Mouse (Mus musculus): Measurements from ENCODE around the gene Hnrnpul2. TPM values are rescaled to one million over a fixed set of nuclear protein-coding genes. Genes with fewer than 3 reads are reported as not detected.

The Hnrnpul2 gene
- polyA plus RNA-seq, 1 experiment, result 108 TPM

DNA sequence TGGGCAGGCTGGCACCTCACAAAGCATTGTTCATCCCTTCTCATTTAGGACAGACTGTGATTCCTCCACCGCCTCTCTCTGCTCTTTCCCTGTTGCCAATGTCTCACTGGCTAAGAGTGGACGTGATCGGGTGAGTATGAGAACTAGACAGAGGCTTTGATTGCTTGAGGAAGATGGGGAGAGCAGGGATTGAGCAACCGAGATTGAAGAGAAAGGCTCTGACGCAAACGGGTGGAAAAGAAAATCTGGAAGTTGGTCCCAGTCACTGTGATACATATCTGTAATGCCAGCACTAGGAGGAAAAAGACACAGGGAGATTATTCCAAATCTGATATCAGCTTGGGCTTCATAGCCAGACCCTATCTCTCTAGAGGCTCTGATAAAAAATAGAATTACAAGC lies 23.2 kb downstream of the Hnrnpul2 start:
- Histone ChIP-seq H3K27me3 (ENCODE audit: control insufficient read depth, insufficient read depth, low read length, poor library complexity, severe bottlenecking) (no peaks in the 10 kb centered on the region), H3K4me3 (ENCODE audit: low read depth, low read length) (no peak overlapping the region), H3K27ac (ENCODE audit: insufficient read depth, low read length) (no peak overlapping the region), H3K36me3 (ENCODE audit: control insufficient read depth, insufficient read depth, low read length, poor library complexity, severe bottlenecking) (peaks cover 13% of the 10 kb centered on the region), H3K4me1 (ENCODE audit: control insufficient read depth, insufficient read depth, low read length) (peaks cover 2% of the 10 kb centered on the region), H3K9ac (ENCODE audit: low read depth, poor library complexity, severe bottlenecking) (no peak overlapping the region), H3K9me3 (replicated peaks; ENCODE audit: control insufficient read depth, insufficient read depth, low read length, poor library complexity, severe bottlenecking) (no peaks in the 10 kb centered on the region)
- TF ChIP-seq CTCF (IDR thresholded peaks at IDR 0.05; ENCODE audit: low read depth, low read length) (no peak), POLR2A (IDR thresholded peaks at IDR 0.05; ENCODE audit: insufficient read depth, low read length) (no peak), EP300 (IDR thresholded peaks at IDR 0.05; ENCODE audit: insufficient read depth, low read depth, low read length) (no peak)

DNA sequence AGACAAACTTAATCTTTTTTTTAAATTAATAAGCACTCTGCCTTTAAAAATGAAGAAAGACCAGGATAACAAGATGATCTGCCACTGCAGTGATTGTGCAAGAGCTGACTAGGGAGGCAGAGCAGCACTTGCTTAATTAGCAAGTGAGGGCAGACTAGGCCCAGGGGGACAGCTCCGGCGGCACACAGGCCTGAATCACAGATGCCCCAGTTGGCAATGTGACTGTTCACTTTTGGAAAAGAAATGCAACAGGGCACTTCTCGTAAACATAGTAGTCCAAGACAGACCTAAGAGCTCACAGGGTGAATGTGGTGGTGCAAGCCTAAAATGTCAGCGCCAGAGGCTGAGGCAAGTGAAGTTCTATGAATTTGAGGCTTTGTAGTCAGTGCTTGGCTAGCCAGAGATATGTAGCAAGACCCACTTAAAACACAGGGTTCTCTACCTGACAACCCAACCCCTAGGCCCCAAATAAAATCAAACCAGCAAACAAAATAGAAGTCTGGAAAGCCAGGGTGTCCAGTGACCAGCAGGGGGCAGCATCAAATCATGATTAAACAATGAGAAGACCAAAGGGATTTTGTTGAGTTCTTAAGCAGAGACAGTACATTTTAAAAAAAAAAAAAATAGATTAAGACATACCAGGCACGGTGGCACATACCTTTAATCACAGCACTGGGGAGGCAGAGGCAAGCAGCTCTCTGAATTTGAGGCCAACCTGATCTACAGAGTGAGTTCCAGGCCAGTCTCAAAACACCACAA lies 24.7 kb downstream of the Hnrnpul2 start:
- Histone ChIP-seq H3K36me3 (ENCODE audit: control insufficient read depth, insufficient read depth, low read length, poor library complexity, severe bottlenecking) (peaks cover 13% of the 10 kb centered on the region), H3K27ac (ENCODE audit: insufficient read depth, low read length) (no peak overlapping the region), H3K4me1 (ENCODE audit: control insufficient read depth, insufficient read depth, low read length) (peaks cover 2% of the 10 kb centered on the region), H3K27me3 (ENCODE audit: control insufficient read depth, insufficient read depth, low read length, poor library complexity, severe bottlenecking) (no peaks in the 10 kb centered on the region), H3K9me3 (replicated peaks; ENCODE audit: control insufficient read depth, insufficient read depth, low read length, poor library complexity, severe bottlenecking) (no peaks in the 10 kb centered on the region), H3K4me3 (ENCODE audit: low read depth, low read length) (no peak overlapping the region), H3K9ac (ENCODE audit: low read depth, poor library complexity, severe bottlenecking) (no peak overlapping the region)
- TF ChIP-seq POLR2A (IDR thresholded peaks at IDR 0.05; ENCODE audit: insufficient read depth, low read length) (no peak), EP300 (IDR thresholded peaks at IDR 0.05; ENCODE audit: insufficient read depth, low read depth, low read length) (no peak), CTCF (IDR thresholded peaks at IDR 0.05; ENCODE audit: low read depth, low read length) (no peak)

DNA sequence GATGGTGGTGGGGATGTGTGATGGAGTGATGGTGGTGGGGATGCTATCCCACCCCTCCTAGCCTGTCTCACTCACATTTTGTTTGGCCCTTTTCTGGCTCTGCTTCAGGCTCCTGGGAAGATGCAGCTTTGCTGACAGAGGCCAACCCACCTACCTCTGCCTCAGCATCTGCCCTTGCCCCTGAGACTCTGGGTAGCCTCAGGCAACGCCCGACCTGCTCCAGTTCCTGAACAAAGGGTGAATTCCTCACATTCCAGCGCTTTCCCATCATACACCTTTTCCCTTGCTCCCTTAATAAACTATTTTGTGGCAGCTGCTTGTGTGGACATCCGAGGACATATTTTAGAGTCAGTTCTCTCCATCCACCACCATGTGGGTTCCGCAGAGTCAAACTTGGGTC lies 28.5 kb downstream of the Hnrnpul2 start:
- Histone ChIP-seq H3K4me1 (ENCODE audit: control insufficient read depth, insufficient read depth, low read length) (peaks cover 2% of the 10 kb centered on the region), H3K27ac (ENCODE audit: insufficient read depth, low read length) (no peak overlapping the region), H3K9ac (ENCODE audit: low read depth, poor library complexity, severe bottlenecking) (no peak overlapping the region)

DNA sequence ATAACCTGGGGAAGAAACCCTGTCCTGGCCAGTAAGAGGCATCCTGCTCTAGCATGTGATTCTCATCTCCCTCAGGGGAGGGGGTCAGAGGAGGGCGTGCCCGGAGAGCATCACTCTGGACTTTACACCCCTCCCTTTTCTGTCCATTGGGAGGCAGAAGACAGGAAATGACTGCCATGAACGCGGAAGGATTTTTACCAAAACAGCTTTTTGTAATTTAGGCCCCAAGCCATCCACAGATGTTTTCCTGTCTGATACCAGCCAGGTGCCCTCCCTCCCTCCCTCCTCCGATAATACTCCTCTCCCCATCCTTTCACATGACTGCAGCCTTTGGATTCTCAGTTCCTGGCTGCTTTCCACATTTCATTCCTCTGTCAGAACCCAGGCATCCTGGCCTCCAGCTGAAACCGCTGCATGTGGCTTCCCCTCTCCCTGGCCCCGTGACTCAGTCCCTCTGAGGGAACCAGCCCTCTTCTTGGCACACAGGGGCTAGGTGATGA lies 30.6 kb downstream of the Hnrnpul2 start, which contains the start of gene Lrrn4cl:
TSS of gene Lrrn4cl (plus strand) at position 367 of the 500 bp plus-strand sequence.
- H3K4me1 ChIP-seq (ENCODE audit: control insufficient read depth, insufficient read depth, low read length), result peaks cover 2% of the 10 kb centered on the region
- H3K36me3 ChIP-seq (ENCODE audit: control insufficient read depth, insufficient read depth, low read length, poor library complexity, severe bottlenecking), result peaks cover 7% of the 10 kb centered on the region
- peak within 1 kb of the TSS; percentile 66 for H3K9ac ChIP-seq (ENCODE audit: low read depth, poor library complexity, severe bottlenecking)
- H3K27ac ChIP-seq (ENCODE audit: insufficient read depth, low read length), result peak within 1 kb of the TSS; percentile 58
- peak within 1 kb of the TSS; percentile 62 for H3K4me3 ChIP-seq (ENCODE audit: low read depth, low read length)
- TF ChIP-seq EP300 (IDR thresholded peaks at IDR 0.05; ENCODE audit: insufficient read depth, low read depth, low read length) (no peak), POLR2A (IDR thresholded peaks at IDR 0.05; ENCODE audit: insufficient read depth, low read length) (peak; percentile 9), CTCF (IDR thresholded peaks at IDR 0.05; ENCODE audit: low read depth, low read length) (no peak)
- no peaks in the 10 kb centered on the region for H3K27me3 ChIP-seq (ENCODE audit: control insufficient read depth, insufficient read depth, low read length, poor library complexity, severe bottlenecking)
- no peaks in the 10 kb centered on the region for H3K9me3 ChIP-seq (replicated peaks; ENCODE audit: control insufficient read depth, insufficient read depth, low read length, poor library complexity, severe bottlenecking)

More for the DNA sequence above, 28.5 kb downstream of the Hnrnpul2 start:
- no peaks in the 10 kb centered on the region for H3K9me3 ChIP-seq (replicated peaks; ENCODE audit: control insufficient read depth, insufficient read depth, low read length, poor library complexity, severe bottlenecking)
- TF ChIP-seq EP300 (IDR thresholded peaks at IDR 0.05; ENCODE audit: insufficient read depth, low read depth, low read length) (peak; percentile 49; the same call in 1 of the 2 replicates), POLR2A (IDR thresholded peaks at IDR 0.05; ENCODE audit: insufficient read depth, low read length) (no peak)
- peaks cover 7% of the 10 kb centered on the region for H3K36me3 ChIP-seq (ENCODE audit: control insufficient read depth, insufficient read depth, low read length, poor library complexity, severe bottlenecking)
- no peaks in the 10 kb centered on the region for H3K27me3 ChIP-seq (ENCODE audit: control insufficient read depth, insufficient read depth, low read length, poor library complexity, severe bottlenecking)
- no peak overlapping the region for H3K4me3 ChIP-seq (ENCODE audit: low read depth, low read length)

DNA sequence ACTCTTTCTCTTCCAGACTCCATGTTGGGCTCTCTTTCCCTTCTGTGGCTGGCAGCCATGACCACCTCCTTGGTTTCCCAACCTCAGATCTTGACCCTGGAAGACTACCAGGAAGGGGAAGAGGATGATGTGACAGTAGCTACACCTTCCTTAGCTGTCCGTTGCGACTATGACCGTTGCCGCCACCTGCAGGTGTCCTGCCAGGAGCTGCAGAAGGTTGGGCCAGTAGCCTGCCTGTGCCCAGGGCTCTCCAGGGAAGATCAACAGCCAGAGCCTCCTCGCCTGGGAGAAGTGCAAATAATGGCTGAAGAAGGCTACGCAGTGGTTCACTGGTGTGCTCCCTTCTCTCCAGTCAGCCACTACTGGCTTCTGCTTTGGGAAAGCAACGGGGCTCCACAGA lies 31.8 kb downstream of the Hnrnpul2 start:
- Histone ChIP-seq H3K27me3 (ENCODE audit: control insufficient read depth, insufficient read depth, low read length, poor library complexity, severe bottlenecking) (no peaks in the 10 kb centered on the region), H3K36me3 (ENCODE audit: control insufficient read depth, insufficient read depth, low read length, poor library complexity, severe bottlenecking) (peaks cover 2% of the 10 kb centered on the region), H3K9me3 (replicated peaks; ENCODE audit: control insufficient read depth, insufficient read depth, low read length, poor library complexity, severe bottlenecking) (no peaks in the 10 kb centered on the region), H3K27ac (ENCODE audit: insufficient read depth, low read length) (no peak overlapping the region), H3K4me1 (ENCODE audit: control insufficient read depth, insufficient read depth, low read length) (peaks cover 2% of the 10 kb centered on the region), H3K9ac (ENCODE audit: low read depth, poor library complexity, severe bottlenecking) (0 out of 2 replicates have a peak overlapping the region, but pooled peaks have one; percentile 9), H3K4me3 (ENCODE audit: low read depth, low read length) (peak overlapping the region; percentile 46)
- TF ChIP-seq CTCF (IDR thresholded peaks at IDR 0.05; ENCODE audit: low read depth, low read length) (peak; percentile 47), EP300 (IDR thresholded peaks at IDR 0.05; ENCODE audit: insufficient read depth, low read depth, low read length) (no peak), POLR2A (IDR thresholded peaks at IDR 0.05; ENCODE audit: insufficient read depth, low read length) (no peak)

Data from ES-Bruce4 (cell line).